Mouse (Mus musculus) kidney, postnatal 36 days (tissue): ENCODE data around the gene 4933436I01Rik.

ENCODE experiments used
- DNase-seq, 2 experiments: peaks; one replicate each; pipeline ENCODE4 v3.0.0; 2021 to 2022; ENCODE audit warnings: mixed read lengths in 2 of 2

The 4933436I01Rik gene

GRCm38 (mm10) chrX:67921350-67921749 lies at the start of gene 4933436I01Rik:
TSS of gene 4933436I01Rik (minus strand) at chrX:67921450.
- no peak for DNase-seq

DNA sequence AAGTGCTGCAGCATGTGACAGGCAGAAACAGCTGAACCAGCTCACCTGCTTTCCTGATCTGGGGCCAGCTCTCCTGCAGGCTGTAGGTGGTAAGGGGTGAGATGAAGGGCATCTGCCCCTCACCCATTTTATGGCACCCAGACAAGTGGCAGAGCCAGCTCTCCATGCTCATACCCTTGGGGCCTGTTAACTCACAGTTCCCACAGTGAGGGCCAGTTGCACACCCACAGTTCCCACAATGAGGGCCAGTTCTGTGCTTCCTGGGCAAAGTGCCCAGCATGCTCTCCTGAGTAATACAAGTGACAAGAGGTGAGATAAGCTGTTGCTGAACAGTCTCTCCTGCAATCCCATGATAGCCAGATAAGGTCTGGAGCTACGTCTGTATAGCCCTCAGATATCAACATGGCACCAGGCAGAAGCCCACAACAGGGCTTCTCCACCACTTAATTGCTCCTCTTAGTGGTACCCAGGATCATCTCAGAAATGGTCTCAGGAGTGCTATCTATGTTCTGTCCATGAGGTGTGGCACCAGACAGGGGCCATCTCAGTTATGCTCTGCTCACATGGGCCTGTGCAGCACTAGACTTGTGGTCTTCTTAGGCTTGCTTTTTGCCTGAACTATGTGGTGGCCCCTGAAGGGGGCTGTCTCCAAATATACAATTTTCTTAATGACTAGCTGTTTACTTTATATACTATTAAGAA lies 3.7 kb upstream of the 4933436I01Rik start:
- peak; percentile 17 to 28 for DNase-seq

GRCm38 (mm10) chrX:67883406-67883805 lies 37.8 kb downstream of the 4933436I01Rik start:
- DNase-seq: no peak
